Mouse (Mus musculus) ES-Bruce4 (cell line): ENCODE data around the gene D430019H16Rik.

Source experiments
- CTCF ChIP-seq: IDR thresholded peaks from one replicate; pipeline ENCODE4 v1.8.1; 2011; ENCODE audit warnings: low read depth, low read length
- EP300 ChIP-seq: IDR thresholded peaks from 2 replicates; pipeline ENCODE4 v1.6.1; 2011; ENCODE audit warnings: low read depth, low read length; ENCODE audit not compliant: insufficient read depth
- POLR2A ChIP-seq: IDR thresholded peaks from one replicate; pipeline ENCODE4 v1.8.1; 2011; ENCODE audit warnings: low read length; ENCODE audit not compliant: insufficient read depth

DNA sequence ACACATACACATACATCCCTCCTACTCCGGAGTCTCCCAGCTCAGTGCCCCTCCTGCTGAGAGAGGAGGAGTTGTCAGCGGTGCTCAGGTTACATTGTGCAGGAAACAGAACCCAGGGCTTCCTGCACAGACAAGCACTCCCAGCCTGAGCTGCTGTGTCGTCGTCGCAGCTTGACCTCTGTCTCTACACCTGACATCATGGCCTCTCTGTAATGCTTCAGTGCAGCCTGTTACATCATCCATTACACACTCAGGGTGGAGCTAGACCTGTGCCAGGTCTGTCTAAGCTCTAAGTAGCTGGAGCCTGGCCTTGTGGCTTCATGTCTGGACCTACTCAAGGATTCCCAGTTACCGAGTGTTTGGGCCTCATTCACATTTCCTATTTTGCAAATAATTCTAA is 33.2 kb upstream of the D430019H16Rik start:
- TF ChIP-seq CTCF, result no peak
- TF ChIP-seq POLR2A, result no peak
- TF ChIP-seq EP300, result no peak
